Mouse (Mus musculus) heart, adult 9 months (tissue): Measurements from ENCODE around the gene Dab1.

ENCODE experiments used
- DNase-seq, 2 experiments: peaks; one replicate each; pipeline ENCODE4 v3.0.0; 2022; ENCODE audit warnings: low spot score in 2 of 2

Gene Dab1

GRCm38 (mm10) chr4:103974536-103974935 is 355.4 kb downstream of the Dab1 start:
- no peak for DNase-seq

- DNase-seq, result no peak
These were observed 355.8 kb downstream of the Dab1 start for GRCm38 (mm10) chr4:103974946-103975345.

- no peak for DNase-seq
These were observed 374.7 kb downstream of the Dab1 start for GRCm38 (mm10) chr4:103993884-103994283.

- DNase-seq, result no peak
These were observed 375.2 kb downstream of the Dab1 start for GRCm38 (mm10) chr4:103994406-103994805.

- no peak for DNase-seq
These were observed 389.2 kb downstream of the Dab1 start for GRCm38 (mm10) chr4:104008406-104008805.

GRCm38 (mm10) chr4:104011683-104012082 is 392.5 kb downstream of the Dab1 start:
- no peak for DNase-seq

GRCm38 (mm10) chr4:104012150-104012549 is 393.0 kb downstream of the Dab1 start:
- DNase-seq, result no peak

- no peak for DNase-seq
These were observed 406.0 kb downstream of the Dab1 start for GRCm38 (mm10) chr4:104025117-104025694.

- no peak for DNase-seq
These were observed 407.7 kb downstream of the Dab1 start for GRCm38 (mm10) chr4:104026834-104027233.

GRCm38 (mm10) chr4:104027239-104027638 is 408.1 kb downstream of the Dab1 start:
- DNase-seq, result no peak

GRCm38 (mm10) chr4:104036091-104036490 is 416.9 kb downstream of the Dab1 start:
- no peak for DNase-seq

- no peak for DNase-seq
These were observed 420.4 kb downstream of the Dab1 start for GRCm38 (mm10) chr4:104039588-104039987.

GRCm38 (mm10) chr4:104043441-104043840 is 424.3 kb downstream of the Dab1 start:
- no peak for DNase-seq

- no peak for DNase-seq
These were observed 425.5 kb downstream of the Dab1 start for GRCm38 (mm10) chr4:104044634-104045033.

GRCm38 (mm10) chr4:104047966-104048804 is 429.0 kb downstream of the Dab1 start:
- DNase-seq, result no peak

GRCm38 (mm10) chr4:104057116-104057515 is 438.0 kb downstream of the Dab1 start:
- no peak for DNase-seq

- DNase-seq, result no peak
These were observed 440.4 kb downstream of the Dab1 start for GRCm38 (mm10) chr4:104059569-104059968.

GRCm38 (mm10) chr4:104062356-104062755 is 443.2 kb downstream of the Dab1 start:
- no peak for DNase-seq

- DNase-seq, result no peak
These were observed 447.7 kb downstream of the Dab1 start for GRCm38 (mm10) chr4:104066901-104067300.

- DNase-seq, result peak; percentile 1 to 5
These were observed 448.6 kb downstream of the Dab1 start for GRCm38 (mm10) chr4:104067748-104068147.

- DNase-seq, result no peak
These were observed 452.1 kb downstream of the Dab1 start for GRCm38 (mm10) chr4:104071296-104071695.

- DNase-seq, result peak; percentile 1 to 5
These were observed 454.8 kb downstream of the Dab1 start for GRCm38 (mm10) chr4:104073920-104074459.

- DNase-seq, result peak in 1 of 2 experiments; percentile 34
These were observed 458.6 kb downstream of the Dab1 start for GRCm38 (mm10) chr4:104077771-104078170.
